Mouse (Mus musculus) retina, postnatal 1 day (tissue): ENCODE data around the gene Pard3b.

Experiments
- DNase-seq: peaks from one replicate; pipeline ENCODE4 v3.0.0-alpha.2; 2012

The Pard3b gene

DNA sequence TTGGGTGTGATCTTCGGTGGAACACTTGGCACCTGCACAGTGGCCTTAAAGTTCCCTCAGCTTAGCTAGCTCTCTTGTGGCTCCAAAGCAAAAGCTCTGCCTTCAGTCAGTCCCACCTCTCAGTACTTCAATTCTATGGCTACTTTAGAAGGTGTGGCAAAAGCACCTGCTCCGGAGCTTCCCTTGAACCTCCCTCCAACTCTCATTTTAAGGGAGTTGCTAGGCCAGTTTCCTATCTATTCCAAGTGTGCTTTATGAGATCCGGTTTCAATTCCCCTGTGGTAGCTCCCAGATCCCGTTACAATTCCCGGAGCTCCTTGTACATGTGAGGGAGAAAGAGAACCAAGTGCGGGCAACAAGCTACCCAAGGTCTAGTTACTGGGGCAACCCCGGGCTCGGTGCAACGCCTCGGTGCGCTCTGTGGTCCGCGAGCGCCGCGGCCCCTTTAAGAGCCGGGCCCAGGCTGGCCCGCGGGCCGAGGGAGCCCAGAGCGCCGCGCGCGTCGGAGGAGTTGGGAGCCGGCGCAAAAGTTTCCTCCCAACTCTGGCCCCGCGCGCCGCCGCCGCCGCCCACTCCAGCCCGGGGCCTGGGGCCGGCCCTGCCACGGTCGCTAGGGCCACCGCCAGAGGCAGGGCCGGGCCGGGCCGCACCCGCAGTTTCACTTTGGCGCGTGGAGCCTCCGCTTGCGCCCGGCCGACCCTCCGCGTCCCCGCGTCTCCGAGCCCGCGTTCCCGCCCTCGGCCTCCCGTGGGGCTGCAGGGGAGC lies at the start of gene Pard3b:
Gene Pard3b (plus strand): TSS at position 478 of the 765 bp plus-strand sequence.
- DNase-seq, result peak; percentile 82

GRCm38 (mm10) chr1:61616176-61616575 lies 22.4 kb upstream of the Pard3b start:
- DNase-seq, result peak; percentile 90

DNA sequence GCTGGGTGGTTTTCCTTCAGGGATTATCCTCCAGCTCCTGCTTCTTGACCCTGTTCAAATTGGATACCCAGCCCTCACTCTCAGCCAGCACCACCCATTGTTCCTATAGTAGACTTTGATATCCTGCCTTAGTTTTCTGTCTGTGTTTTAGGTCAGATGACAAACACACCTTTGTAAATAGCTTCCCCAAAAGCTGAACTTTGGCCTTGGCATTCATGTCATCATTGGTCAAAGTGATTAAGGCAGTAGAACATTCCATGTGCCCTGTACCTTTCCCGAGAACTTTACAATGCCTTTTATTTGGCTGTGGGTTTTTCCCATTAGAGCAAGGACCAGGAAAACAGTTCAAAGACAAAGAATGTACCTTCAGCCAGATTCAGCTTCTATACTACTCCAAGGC lies 18.0 kb upstream of the Pard3b start:
- DNase-seq, result no peak

DNA sequence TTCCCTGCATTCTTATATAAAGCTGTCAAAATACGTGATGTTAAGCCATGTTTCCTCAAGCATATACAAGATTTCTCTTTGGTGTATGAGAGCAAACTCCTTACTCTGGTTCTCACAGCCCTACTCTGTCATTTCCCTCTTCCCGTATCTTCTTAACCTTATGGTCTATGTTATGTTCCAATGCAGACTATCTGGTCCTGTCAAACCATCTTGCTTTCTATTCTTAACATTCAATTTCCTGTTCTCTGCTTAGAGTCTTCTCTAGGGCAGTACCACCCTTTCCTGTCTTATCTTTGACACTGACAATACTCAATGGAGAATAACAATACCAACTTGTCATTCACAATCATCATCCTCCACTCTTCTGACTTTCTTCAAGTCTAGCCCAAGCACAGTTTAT lies 8.8 kb upstream of the Pard3b start:
- no peak for DNase-seq

DNA sequence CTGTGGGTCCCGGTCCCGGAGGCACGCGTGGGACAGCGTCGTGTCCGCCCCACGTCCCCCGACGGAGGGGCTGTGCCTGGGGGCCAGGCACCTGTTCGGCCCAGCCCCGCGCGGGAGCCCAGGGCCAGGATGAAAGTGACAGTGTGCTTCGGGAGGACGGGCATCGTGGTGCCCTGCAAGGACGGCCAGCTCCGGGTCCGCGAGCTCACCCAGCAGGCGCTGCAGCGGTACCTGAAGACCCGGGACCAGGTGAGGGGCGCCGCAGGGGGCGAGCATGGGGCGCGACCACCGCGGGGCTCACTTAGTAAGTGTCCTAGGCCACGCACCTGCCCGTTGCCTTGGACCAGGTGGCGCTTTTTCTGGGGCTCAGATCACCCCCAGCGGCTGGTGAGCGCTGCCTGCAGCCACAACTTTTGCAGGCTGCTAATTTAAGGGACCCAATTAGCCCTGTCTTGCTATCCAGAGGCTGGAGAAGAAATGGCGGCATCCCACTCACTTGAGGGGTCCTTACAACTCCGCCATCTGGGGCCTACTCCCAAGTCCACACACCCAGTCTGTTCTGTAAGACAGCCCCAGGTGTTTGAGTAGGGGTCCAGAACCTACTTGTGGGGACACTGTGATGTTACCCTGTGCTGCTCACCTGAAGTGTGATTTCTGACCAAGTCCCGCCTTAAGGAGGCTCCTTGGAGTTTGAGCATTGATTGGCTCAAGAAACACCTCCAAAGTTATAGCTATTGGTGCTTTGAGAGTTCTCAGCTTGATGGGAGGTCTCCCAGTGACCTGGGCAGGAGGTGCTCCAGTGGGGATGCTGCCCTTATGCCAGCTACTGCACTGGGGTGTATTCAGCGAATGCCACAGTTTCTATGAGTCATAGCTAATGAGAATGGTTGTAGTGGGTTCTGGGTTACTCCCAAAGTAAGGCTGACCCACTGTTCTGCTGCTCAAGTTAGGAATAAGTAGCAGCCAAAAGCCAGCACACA lies 780 bp downstream of the Pard3b start:
- peak; percentile 61 for DNase-seq

DNA sequence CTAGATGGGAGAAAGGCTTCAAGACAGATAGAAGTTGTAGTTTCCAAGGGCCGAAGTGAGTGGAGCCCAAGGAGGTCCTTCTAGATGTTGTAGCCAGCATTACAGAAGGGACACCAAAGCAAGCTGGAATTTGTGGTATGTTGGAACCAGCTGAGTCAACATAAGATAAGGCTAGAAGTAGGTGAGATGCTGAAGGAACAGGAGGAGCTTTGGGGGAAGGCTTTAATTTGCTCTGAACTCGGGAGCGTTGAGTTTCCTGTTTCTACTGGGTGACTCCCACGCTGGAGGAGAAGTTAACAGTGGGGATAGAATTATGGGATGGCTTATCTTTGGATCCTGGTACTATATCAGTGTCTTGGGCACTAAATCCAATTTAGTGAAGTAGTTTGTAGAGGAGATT lies 3.3 kb downstream of the Pard3b start:
- no peak for DNase-seq

- DNase-seq, result no peak
These were observed 6.4 kb downstream of the Pard3b start for GRCm38 (mm10) chr1:61645062-61645461.

- no peak for DNase-seq
These were observed 11.3 kb downstream of the Pard3b start for GRCm38 (mm10) chr1:61649964-61650363.

GRCm38 (mm10) chr1:61651454-61652271 lies 13.0 kb downstream of the Pard3b start:
- peak; percentile 19 for DNase-seq

GRCm38 (mm10) chr1:61657760-61658159 lies 19.1 kb downstream of the Pard3b start:
- DNase-seq, result no peak

GRCm38 (mm10) chr1:61659931-61660330 lies 21.3 kb downstream of the Pard3b start:
- DNase-seq, result no peak

GRCm38 (mm10) chr1:61685221-61685814 lies 46.7 kb downstream of the Pard3b start:
- DNase-seq, result peak; percentile 92

DNA sequence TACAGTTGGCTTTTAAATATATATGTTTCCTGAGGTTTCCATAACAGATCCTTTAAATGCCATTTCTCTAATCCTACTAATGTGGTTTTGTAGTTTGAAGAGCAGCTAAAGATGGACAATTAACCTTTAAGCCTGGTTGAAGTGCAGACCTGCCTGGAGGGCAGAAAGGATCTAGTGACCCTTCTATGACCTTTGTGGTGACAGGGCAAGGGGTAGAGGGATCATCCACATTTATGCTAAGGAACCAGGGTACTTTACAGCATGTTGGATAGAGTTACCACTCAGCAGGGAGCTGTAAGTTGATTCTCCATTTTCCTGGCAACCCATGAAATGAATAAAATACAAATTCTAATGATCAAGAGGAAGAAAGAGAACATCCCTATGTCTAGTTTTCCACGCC lies 47.3 kb downstream of the Pard3b start:
- DNase-seq, result peak; percentile 30

GRCm38 (mm10) chr1:61688301-61688700 lies 49.7 kb downstream of the Pard3b start:
- DNase-seq, result peak; percentile 59

GRCm38 (mm10) chr1:61698462-61699218 lies 60.0 kb downstream of the Pard3b start:
- DNase-seq, result no peak

DNA sequence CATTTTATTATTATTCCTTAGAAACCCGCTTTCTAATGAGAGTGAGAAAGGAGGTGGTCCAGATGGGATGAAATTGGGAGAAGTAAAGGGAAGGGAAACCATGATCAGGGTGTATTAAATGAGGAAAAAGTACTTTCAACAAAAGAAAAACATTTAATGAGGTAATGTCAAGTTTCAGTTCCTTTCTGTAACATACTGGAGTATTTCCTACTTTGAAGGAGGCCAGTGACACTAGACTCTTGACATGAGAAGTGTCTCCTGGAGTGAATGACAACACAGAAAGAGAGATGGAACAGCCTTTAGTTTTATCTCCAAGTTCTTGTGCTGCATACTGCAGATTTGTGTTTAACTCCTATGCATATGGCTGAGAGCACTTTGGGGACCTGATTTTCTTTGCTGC lies 71.2 kb downstream of the Pard3b start:
- no peak for DNase-seq

GRCm38 (mm10) chr1:61711523-61711922 lies 72.9 kb downstream of the Pard3b start:
- DNase-seq, result no peak

GRCm38 (mm10) chr1:61729654-61730053 lies 91.0 kb downstream of the Pard3b start:
- no peak for DNase-seq

- DNase-seq, result no peak
These were observed 97.9 kb downstream of the Pard3b start for GRCm38 (mm10) chr1:61736550-61736949.

- no peak for DNase-seq
These were observed 104.2 kb downstream of the Pard3b start for GRCm38 (mm10) chr1:61742831-61743230.

DNA sequence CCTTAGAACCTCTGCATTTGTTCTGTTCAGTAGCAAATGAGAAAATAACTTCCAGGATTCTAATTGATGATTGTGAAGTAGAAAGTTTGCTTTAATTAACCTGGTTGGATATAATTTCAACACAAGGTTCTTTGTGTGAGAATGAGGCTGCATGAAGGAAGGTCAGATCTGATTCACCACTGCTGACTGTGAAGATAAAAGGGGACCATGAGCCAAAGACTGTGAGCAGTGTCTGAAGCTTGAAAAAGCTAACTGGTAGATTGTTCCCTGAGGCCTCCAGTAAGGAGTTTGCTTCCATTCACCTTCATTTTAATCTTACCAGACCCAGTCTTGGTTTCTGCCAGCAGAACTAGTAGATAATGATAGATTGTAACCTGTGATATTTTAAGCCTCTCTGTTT lies 108.9 kb downstream of the Pard3b start:
- no peak for DNase-seq

GRCm38 (mm10) chr1:61751008-61751407 lies 112.4 kb downstream of the Pard3b start:
- no peak for DNase-seq
